Mouse (Mus musculus) spleen, embryonic (tissue): ENCODE results near the gene Olfr1474.
"Not testable (repeated sequence)": the region's sequence is repeated elsewhere in the genome, so short reads cannot be mapped to it uniquely, and the experiment has no call there.

Experiments
- CTCF ChIA-PET: fragments of 350-600 bp; sonication (Branson Sonifier 250); formaldehyde crosslinking; loops from one replicate; lab custom pipeline; 2022; lab: Charles Lee

Gene Olfr1474

GRCm38 (mm10) chr19:13469265-13469664 lies at the start of gene Olfr1474:
Gene Olfr1474 (plus strand): TSS chr19:13469565.
- CTCF ChIA-PET: not testable (repeated sequence)

GRCm38 (mm10) chr19:13443109-13443508 lies 26.3 kb upstream of the Olfr1474 start, which contains the start of gene Olfr1471:
Gene Olfr1471 (plus strand): TSS chr19:13443409.
- CTCF ChIA-PET: not testable (repeated sequence)

- CTCF ChIA-PET: no interaction called here
Observed at GRCm38 (mm10) chr19:13455986-13456385, 13.4 kb upstream of the Olfr1474 start, which contains the start of gene Olfr1472. Gene Olfr1472 (minus strand): TSS chr19:13456086.

GRCm38 (mm10) chr19:13480096-13480495 lies 10.7 kb downstream of the Olfr1474 start, which contains the start of gene Olfr1475:
Gene Olfr1475 (minus strand): TSS chr19:13480196.
- CTCF ChIA-PET: no interaction called here

GRCm38 (mm10) chr19:13500246-13500645 lies 30.9 kb downstream of the Olfr1474 start, which contains the start of gene Olfr1477:
Gene Olfr1477 (plus strand): TSS chr19:13500546.
- CTCF ChIA-PET: no interaction called here
